Mouse (Mus musculus) E14TG2a.4 (cell line): ENCODE measurements around the gene Hdac5.

Experiments
- CTCF ChIP-seq: conservative IDR thresholded peaks from 2 replicates; pipeline ENCODE4 v1.5.1; 2014; ENCODE audit warnings: low read length
- POU5F1 ChIP-seq: IDR thresholded peaks from 2 replicates; pipeline ENCODE4 v1.6.1; 2014; ENCODE audit warnings: low read length, borderline replicate concordance

DNA sequence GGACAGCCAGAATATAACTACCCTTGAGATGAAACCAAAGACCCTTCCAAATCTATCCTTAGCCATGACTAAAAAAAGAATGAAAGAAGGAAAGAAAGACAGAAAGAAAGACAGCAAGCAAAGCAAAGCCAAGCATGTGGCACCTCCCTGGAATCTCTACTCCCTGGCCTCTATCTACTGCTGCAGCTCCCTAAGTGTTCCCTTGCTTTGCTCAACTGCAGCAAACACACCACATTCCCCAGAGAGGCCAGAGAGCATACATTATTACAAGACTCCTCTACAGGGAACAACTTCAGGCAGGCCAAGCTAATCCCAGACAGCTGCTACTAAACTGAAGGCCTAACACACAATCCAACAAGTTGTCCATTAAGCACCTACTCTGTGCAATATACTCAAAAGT, 50.1 kb downstream of the Hdac5 start:
- no peak for TF ChIP-seq CTCF
- no peak for TF ChIP-seq POU5F1
